Mouse (Mus musculus) monocyte, adult 5-6 weeks (primary cell): ENCODE measurements around the gene Arid1b. TPM values are rescaled to one million over a fixed set of nuclear protein-coding genes. Genes with fewer than 3 reads are reported as not detected.
A peak's percentile ranks its signal among the peaks of the same experiment; 100 is the strongest.
"Not testable (repeated sequence)": the region's sequence is repeated elsewhere in the genome, so short reads cannot be mapped to it uniquely, and the experiment has no call there.

Experiments used
- ATAC-seq: fragments of 153-309, 156-312 bp; replicated peaks from 2 replicates; pipeline ENCODE4 v1.8.0; 2017; ENCODE audit warnings: mild to moderate bottlenecking; ENCODE audit not compliant: low TSS enrichment, insufficient number of reproducible peaks, severe bottlenecking, poor library complexity, low FRiP score
- total RNA-seq: library from RNA; stranded (forward); fragments of 200-1000, 200-491, 200-594 nt; gene quantifications from 3 replicates; pipeline ENCODE4 v1.2.3, GENCODE M21; 2017

Gene Arid1b
- total RNA-seq, 1 experiment from 2014 or later = 15.9 TPM

GRCm38 (mm10) chr17:5097545-5098475 is 103.7 kb downstream of the Arid1b start:
- peak; percentile 30; the same call in 1 of the 2 replicates for ATAC-seq

GRCm38 (mm10) chr17:5098727-5099126 is 104.6 kb downstream of the Arid1b start:
- no peak for ATAC-seq

DNA sequence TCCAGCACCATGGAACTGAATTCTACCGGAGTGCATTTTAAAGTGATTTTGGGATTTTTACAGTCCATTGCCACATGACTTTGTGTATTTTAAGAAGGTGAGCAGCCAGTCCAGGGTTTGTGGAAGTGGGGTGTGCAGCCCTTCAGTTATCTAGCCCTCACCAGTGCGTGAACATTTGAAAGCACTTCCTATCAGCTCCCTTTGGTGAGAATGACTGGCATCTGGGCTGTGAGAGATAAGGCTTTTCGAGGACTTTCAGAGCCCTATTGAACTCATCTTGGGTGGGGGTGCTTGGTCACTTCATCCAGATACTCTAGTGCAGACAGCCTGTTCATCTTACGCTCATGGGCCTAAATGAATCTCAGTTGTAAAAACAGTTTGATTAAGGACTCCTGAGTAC is 105.1 kb downstream of the Arid1b start:
- ATAC-seq = no peak

DNA sequence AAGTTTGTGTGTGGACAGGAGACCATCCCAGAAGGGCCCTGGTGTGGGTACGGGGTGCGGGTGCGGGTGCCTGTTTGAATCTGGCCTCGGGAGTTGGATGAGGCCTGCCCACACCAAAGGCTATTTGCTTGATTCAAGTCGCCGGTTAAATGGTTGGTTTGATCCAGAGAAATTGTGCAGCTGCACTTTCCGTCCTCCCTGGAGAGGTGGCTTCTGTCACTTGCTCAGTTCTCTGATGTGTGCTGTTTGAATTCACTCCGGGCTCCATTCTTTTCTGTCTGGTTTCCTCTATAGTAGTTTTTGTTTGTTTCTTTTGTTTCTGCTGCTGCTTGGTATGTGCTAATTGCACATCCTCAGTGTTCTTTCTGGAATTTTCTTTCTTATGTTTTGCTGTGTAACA is 107.0 kb downstream of the Arid1b start:
- ATAC-seq = no peak

DNA sequence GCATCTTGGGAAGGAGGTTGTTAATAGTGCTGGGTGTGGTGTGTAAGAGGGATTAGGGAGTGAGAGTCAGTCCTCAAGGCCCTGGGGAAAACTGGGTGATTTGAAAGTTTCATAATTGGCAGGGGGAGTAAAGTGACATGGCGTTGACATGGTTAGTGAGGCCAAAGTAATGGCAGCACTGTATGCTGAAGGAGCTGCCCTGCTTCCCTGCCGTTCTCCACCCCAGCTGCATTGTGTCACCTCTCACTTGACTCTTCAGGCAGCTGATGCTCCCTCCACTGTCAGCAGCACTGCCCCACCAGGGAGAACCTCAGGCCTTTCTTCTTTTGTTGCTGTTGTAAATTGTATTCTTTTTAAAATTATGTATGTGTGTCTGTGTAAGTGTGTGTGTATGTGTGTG is 107.8 kb downstream of the Arid1b start:
- no peak for ATAC-seq

DNA sequence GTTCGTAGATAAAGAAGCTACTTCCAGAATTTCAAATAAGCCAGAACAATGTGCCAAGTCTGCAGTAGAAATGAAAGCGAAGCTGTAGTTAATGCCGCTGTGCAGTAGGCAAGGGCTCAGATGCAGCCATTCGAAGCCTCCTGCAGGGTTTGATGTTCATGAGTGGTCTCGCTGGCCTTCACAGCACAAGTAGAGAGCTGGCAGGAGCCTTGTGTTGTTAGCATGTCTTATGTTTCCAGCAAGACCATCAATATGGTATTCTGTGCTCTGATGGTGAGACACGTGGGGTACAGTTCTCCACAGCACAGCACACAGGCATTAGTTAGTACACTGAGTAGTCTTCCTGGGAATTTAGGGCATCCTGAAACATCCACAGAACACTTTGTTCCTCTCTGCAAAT is 111.6 kb downstream of the Arid1b start:
- no peak for ATAC-seq

- ATAC-seq = no peak
Measured at GRCm38 (mm10) chr17:5106263-5107195, 112.4 kb downstream of the Arid1b start.

DNA sequence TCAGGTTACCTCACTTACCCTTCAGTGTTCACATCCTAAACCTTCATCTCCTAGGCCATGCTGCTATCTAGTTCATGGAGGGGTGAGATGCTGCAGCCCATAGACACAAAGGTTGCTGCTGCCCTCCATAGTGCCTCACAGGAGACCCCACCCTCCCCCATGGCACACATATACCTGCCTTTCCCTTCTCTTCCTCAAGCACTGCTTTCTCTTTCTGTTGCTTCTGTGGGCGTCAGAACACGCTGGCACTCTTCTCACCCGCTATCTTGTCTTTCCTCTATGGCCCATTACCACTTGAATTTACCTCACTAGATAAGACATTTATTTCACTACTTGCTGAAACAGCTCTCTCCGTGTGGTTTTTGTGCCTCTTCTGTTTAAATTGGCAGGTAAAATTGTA is 113.4 kb downstream of the Arid1b start:
- ATAC-seq = no peak

GRCm38 (mm10) chr17:5108022-5108421 is 113.9 kb downstream of the Arid1b start:
- ATAC-seq = no peak

- no peak for ATAC-seq
Measured at GRCm38 (mm10) chr17:5108546-5109142, 114.5 kb downstream of the Arid1b start.

- no peak for ATAC-seq
Measured at GRCm38 (mm10) chr17:5109343-5109742, 115.2 kb downstream of the Arid1b start.

- ATAC-seq = no peak
Measured at GRCm38 (mm10) chr17:5110159-5110558, 116.0 kb downstream of the Arid1b start.

DNA sequence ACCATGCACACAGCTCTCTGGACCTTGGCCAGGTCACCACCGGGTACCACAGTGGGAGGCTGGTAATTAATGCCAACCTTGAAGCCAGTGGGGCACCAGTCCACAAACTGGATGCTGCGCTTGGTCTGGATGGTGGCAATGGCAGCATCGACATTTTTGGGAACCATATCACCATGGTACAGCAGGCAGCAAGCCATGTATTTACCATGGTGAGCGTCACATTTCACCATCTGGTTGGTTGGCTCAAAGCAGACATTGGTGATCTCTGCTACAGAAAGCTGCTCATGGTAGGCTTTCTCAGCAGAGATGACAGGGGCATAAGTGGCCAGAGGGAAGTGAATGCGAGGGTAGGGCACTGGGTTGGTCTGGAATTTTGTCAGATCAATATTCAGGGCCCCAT is 116.8 kb downstream of the Arid1b start:
- ATAC-seq = not testable (repeated sequence)

GRCm38 (mm10) chr17:5112116-5112515 is 118.0 kb downstream of the Arid1b start:
- no peak for ATAC-seq

GRCm38 (mm10) chr17:5115952-5116351 is 121.8 kb downstream of the Arid1b start:
- no peak for ATAC-seq

DNA sequence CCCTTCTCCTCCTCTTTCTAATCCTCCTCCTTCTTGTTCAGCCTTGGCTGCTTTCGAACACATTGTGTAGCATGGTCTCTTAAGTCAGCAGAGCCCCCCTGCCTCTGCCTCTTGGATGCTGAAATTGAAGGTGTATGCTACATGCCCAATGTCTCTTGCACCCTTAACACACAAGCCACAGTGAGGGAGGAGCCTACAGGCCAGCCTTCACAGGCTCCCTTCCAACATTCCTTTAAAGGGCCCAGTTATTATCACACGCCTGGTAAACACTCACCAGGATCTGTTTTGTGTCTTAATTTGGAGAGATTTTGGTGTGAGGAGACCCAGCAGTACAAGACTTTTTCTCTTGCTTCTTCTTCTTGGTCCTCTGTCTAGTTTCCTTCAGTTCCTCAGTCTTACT is 122.9 kb downstream of the Arid1b start:
- ATAC-seq = no peak

GRCm38 (mm10) chr17:5118171-5118570 is 124.0 kb downstream of the Arid1b start:
- ATAC-seq = no peak

- no peak for ATAC-seq
Measured at GRCm38 (mm10) chr17:5124643-5125042, 130.5 kb downstream of the Arid1b start.
